Mouse (Mus musculus) spleen, postnatal 36 days (tissue): Measurements from ENCODE around the gene Fam169a.

ENCODE experiments used
- DNase-seq, 2 experiments: peaks; one replicate each; pipeline ENCODE4 v3.0.0; 2022; ENCODE audit warnings: low spot score in 2 of 2, mixed read lengths in 1 of 2

The Fam169a gene

DNA sequence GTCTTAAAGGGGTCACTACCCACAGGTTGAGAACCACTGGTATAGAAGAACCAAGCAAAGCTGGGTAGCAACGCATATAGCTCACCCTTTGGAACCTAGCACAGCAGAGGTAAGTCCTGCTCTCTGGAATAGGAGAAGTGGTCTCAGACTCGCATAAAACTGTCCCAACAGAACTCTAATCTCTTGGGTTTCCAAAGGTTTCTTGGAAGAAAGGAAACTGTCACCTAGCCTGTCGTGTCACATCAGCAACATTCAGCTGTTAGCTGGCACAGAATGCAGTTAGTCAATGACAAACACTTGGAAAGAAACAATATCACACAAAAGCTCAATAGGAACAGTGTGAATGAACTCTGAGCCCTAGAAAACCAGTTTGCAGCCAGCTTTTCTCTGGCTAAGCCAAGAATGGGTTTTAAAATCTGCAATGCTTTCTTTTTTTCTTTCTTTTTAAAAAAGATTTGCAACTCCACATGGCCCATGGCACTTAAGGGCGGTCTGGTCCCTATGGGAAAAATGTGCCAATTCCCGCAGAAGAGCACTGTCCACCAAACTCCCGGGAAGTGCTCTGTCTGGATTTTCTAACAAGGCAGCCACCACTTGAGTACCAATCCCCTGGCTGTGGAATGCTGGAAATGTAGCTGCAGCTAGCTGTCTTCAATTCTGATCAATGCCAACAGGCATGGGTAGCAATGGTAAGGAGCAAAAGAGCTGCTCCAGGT is 113.2 kb downstream of the Fam169a start:
- no peak for DNase-seq
